Comparison of ENCODE assay signal across 8 mouse cellular contexts in genomic region chr2:4880737-4881349, GRCm38 (mm10). TPM values are rescaled to one million over a fixed set of nuclear protein-coding genes. Genes with fewer than 3 reads are reported as not detected.
A peak's percentile ranks its signal among the peaks of the same experiment; 100 is the strongest.
DNase-seq lines count a peak whose midpoint lies in the region; ATAC-seq and TF ChIP-seq lines count a peak whose summit lies in the region.

No protein-coding gene starts in this region.

- H3K27ac ChIP-seq in cortical plate, adult 2 months (ENCODE audit: insufficient read depth, low read length): peak overlapping the region; percentile 92; the same call in 1 of the 2 replicates
- peak overlapping the region; percentile 91 to 97 for H3K27ac ChIP-seq in heart, embryonic 14.5 days (replicated peaks in 1 of 2; ENCODE audit: control insufficient read depth in 1 of 2, insufficient read depth in 1 of 2, low read depth in 2 of 2, low read length in 2 of 2)

- 0 out of 2 replicates have a peak, but pooled peaks have one; percentile 18 for TF ChIP-seq POLR2A in cortical plate, adult 2 months (IDR thresholded peaks at IDR 0.05; ENCODE audit: extremely low read depth, insufficient read depth, low read length)

- H3K9me3 ChIP-seq in G1E (replicated peaks): no peaks in the 10 kb centered on the region
- no peaks in the 10 kb centered on the region for H3K9me3 ChIP-seq in heart, embryonic 14.5 days (ENCODE audit: control insufficient read depth, low read length)

- peak; percentile 42 for DNase-seq in cerebellum, adult 11 months
- no peak for DNase-seq in cerebellum, postnatal 10 days
- DNase-seq in G1E (ENCODE audit: low spot score): peak; percentile 48
- peak; percentile 34 to 40 for DNase-seq in layer of hippocampus, postnatal 14 days (ENCODE audit: low spot score in 2 of 2)
- DNase-seq in spleen, postnatal 4 days (ENCODE audit: low spot score in 2 of 2): peak; percentile 19 to 65

- peak overlapping the region; percentile 88 for H3K4me2 ChIP-seq in heart, embryonic 14.5 days (ENCODE audit: low read length)

- H3K4me3 ChIP-seq in G1E (ENCODE audit: low read depth, low read length): peak overlapping the region; percentile 88
- peak overlapping the region; percentile 84 for H3K4me3 ChIP-seq in cortical plate, adult 2 months (ENCODE audit: insufficient read depth, low read length)
- peak overlapping the region; percentile 99 to 100 for H3K4me3 ChIP-seq in heart, embryonic 14.5 days (ENCODE audit: control insufficient read depth in 1 of 2, insufficient read depth in 1 of 2, low read depth in 1 of 2, low read length in 2 of 2)

- TF ChIP-seq CTCF in G1E (IDR thresholded peaks at IDR 0.05; ENCODE audit: low read depth, low read length): no peak
- no peak for TF ChIP-seq CTCF in cortical plate, adult 2 months (IDR thresholded peaks at IDR 0.05; ENCODE audit: extremely low read depth, insufficient read depth, low read length)

- H3K4me1 ChIP-seq in G1E (ENCODE audit: insufficient read depth, low read depth, low read length): peaks cover 28% of the 10 kb centered on the region
- peaks cover 4% of the 10 kb centered on the region for H3K4me1 ChIP-seq in cortical plate, adult 2 months (ENCODE audit: control insufficient read depth, insufficient read depth, low read length)
- H3K4me1 ChIP-seq in heart, embryonic 14.5 days (ENCODE audit: control insufficient read depth in 2 of 2, insufficient read depth in 2 of 2, low read length in 2 of 2): peaks cover 5 to 15% of the 10 kb centered on the region in 2 experiments

- no peak for ATAC-seq in G1E (ENCODE audit: extremely low read depth, insufficient number of reproducible peaks, low FRiP score, poor library complexity, severe bottlenecking)
- no peak for ATAC-seq in heart, embryonic 14.5 days (ENCODE audit: insufficient number of reproducible peaks, insufficient read depth, low FRiP score, low read depth)
- peak; percentile 6; the same call in 1 of the 2 replicates for ATAC-seq in megakaryocyte, adult 5-6 weeks (ENCODE audit: poor library complexity, severe bottlenecking)

- peaks cover 16% of the 10 kb centered on the region for H3K36me3 ChIP-seq in G1E (replicated peaks)
- peaks cover 15% of the 10 kb centered on the region for H3K36me3 ChIP-seq in heart, embryonic 14.5 days (ENCODE audit: control insufficient read depth, insufficient read depth, low read length)

- peak overlapping the region; percentile 95 for H3K9ac ChIP-seq in heart, embryonic 14.5 days (ENCODE audit: low read length)

- peaks cover 17% of the 10 kb centered on the region for H3K27me3 ChIP-seq in G1E (ENCODE audit: insufficient read depth, low read length)
- no peaks in the 10 kb centered on the region for H3K27me3 ChIP-seq in heart, embryonic 14.5 days (ENCODE audit: control insufficient read depth, insufficient read depth, low read length)

- 2% methylated on average over 20 of the region's 20 CpGs for WGBS in heart, embryonic 14.5 days

RNA-seq across cellular contexts. Expression of gene Sephs1, which starts 0.5 kb away (rescaled TPM):
- total RNA-seq in G1E (2014; fragmentation: Nextera tagmentation) (38.8 and 42.6 TPM in 2 replicates), G1E (2017) (52.2 and 55.8 TPM in 2 replicates)
- 8.4 and 9.0 TPM in 2 replicates for polyA plus RNA-seq in G1E (2012)
- 16.7 and 17.5 TPM in 2 replicates for polyA plus RNA-seq in cortical plate, adult 2 months (2012; rRNA removed)
- polyA plus RNA-seq in heart, embryonic 14.5 days (2014; fragmentation: Nextera tagmentation; extraction: Ambion mirVana): 45.0 and 49.1 TPM in 2 replicates
- total RNA-seq in layer of hippocampus, postnatal 14 days (2021): 10 to 100 TPM; 29.1 to 34.6 TPM
- 24.1 and 25.3 TPM in 2 replicates for total RNA-seq in megakaryocyte, adult 5-6 weeks (2015)
- 31.8 and 34.9 TPM in 2 replicates for total RNA-seq in megakaryocyte, adult 5-6 weeks (2017)

RNA-seq across cellular contexts. Expression of gene Phyh, which starts 38.0 kb away (rescaled TPM):
- total RNA-seq in G1E (2014; fragmentation: Nextera tagmentation) (22.6 and 32.8 TPM in 2 replicates), G1E (2017) (14.5 and 20.2 TPM in 2 replicates)
- polyA plus RNA-seq in G1E (2012): 3.8 and 4.3 TPM in 2 replicates
- 125 and 133 TPM in 2 replicates for polyA plus RNA-seq in cortical plate, adult 2 months (2012; rRNA removed)
- 212 and 215 TPM in 2 replicates for polyA plus RNA-seq in heart, embryonic 14.5 days (2014; fragmentation: Nextera tagmentation; extraction: Ambion mirVana)
- 10 to 100 TPM; 69.8 to 70.0 TPM for total RNA-seq in layer of hippocampus, postnatal 14 days (2021)
- total RNA-seq in megakaryocyte, adult 5-6 weeks (2015): 94.4 and 104 TPM in 2 replicates
- 48.1 and 59.6 TPM in 2 replicates for total RNA-seq in megakaryocyte, adult 5-6 weeks (2017)

Comparison
In these comparisons a context has a peak if more than half of its experiments do, and no peak if none do; other contexts are left out.
1. DNase-seq: peak in cerebellum, adult 11 months (single experiment), G1E (single experiment), layer of hippocampus, postnatal 14 days (2 of 2) and spleen, postnatal 4 days (2 of 2); none in cerebellum, postnatal 10 days (0 of 2).
2. Peak in every context shown above with its lines, with median percentiles within 50 percentile points of each other: H3K4me3 ChIP-seq.